Mouse (Mus musculus) liver, embryonic 14.5 days (tissue): Measurements from ENCODE around the gene Vps26a.

Experiments used
- CTCF ChIP-seq: IDR thresholded peaks from 2 replicates; pipeline ENCODE4 v1.5.1; 2016; ENCODE audit warnings: antibody characterized with exemption, low read depth, control low read depth
- EP300 ChIP-seq: IDR thresholded peaks from 2 replicates; pipeline ENCODE4 v1.6.1; 2016; ENCODE audit warnings: antibody characterized with exemption, low read depth

DNA sequence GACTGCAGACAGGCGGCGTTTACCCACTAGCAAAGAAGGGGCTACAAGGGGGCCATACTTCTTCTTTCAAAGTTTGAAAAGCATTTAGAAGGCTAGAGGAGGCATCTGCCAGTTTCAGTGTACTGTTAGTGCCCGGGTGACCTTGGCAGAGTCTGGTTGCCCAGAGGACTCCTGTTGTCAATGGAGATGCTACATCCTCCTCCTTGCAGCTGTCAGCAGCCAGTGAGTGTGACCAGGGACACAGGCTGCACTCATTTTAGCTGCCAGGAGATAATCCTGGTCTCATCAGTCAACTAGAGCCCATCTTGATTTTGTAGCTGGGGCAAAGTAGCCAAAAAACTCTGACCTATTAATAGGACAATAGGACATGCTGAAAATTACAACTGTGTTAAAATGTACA, 65.5 kb downstream of the Vps26a start:
- TF ChIP-seq CTCF = no peak
- TF ChIP-seq EP300 = no peak
